Mouse (Mus musculus): Measurements from ENCODE around the gene Taok1.

Gene Taok1

DNA sequence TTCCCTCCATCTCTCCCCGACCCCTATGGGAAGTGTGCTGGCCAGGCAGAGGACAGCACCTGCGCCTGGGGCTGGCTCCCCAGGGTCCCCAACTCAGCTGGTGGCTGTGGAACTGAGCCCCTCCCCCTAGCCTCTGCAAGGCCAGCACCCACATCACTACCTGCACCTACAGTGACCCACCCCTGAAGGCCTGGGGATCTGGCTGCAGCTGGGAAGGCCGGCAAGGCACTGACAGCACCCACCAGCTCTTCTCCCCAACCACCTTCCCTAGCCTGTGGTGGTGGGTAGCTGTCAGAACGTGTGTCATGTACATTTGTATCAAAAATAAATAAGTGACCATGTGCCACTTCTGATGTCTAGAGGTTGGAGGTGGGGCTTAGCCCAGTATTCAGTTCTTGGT is 100.2 kb downstream of the Taok1 start:
- DNase-seq, result no peak

GRCm38 (mm10) chr11:77506941-77507340 is 100.7 kb downstream of the Taok1 start:
- no peak for DNase-seq

DNA sequence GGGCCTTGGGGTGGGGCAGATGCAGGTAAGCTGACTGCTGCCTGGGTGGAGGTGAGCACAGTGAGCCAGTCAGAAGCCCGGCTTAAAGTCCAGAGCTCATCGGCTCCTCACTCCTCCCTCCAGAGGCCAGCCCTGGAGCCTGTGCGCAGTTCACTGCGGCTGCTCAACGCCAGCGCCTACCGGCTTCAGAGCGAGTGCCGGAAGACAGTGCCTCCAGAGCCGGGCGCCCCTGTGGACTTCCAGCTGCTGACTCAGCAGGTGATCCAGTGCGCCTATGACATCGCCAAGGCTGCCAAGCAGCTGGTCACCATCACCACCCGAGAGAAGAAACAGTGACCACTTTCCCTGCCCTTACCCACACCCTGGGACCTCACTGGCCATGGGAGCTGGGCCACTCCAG is 101.3 kb downstream of the Taok1 start:
- peak; percentile 82 to 86 for DNase-seq

DNA sequence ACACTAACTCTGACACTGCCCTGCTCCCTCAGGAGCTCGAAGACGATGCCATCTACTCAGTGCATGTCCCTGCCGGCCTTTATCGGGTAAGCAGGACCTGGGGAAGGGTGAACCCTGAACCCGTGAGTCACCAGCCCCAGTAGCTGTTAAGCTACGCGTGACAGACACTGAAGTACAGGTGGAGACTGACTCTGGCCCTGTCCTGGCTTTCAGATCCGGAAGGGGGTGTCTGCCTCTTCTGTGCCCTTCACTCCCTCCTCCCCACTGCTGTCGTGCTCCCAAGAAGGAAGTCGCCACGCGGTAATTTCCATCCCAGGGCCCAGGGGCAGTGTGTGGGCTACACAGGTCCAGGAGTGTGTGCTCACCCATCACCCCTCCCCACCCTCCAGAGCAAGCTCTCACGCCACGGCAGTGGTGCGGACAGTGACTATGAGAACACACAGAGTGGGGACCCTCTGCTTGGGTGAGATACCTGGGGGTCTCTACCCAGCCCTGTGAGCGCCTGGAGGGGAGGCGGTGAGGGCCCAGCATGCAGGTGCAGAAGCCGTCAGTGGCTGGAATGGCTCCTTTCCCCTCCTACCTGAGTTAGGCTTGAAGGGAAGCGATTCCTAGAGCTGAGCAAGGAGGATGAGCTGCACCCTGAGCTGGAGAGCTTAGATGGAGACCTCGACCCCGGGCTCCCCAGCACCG is 102.2 kb downstream of the Taok1 start:
- no peak for DNase-seq

- DNase-seq, result no peak
Measured at GRCm38 (mm10) chr11:77504377-77504776, 103.2 kb downstream of the Taok1 start.

GRCm38 (mm10) chr11:77503511-77503910 is 104.1 kb downstream of the Taok1 start:
- no peak for DNase-seq

DNA sequence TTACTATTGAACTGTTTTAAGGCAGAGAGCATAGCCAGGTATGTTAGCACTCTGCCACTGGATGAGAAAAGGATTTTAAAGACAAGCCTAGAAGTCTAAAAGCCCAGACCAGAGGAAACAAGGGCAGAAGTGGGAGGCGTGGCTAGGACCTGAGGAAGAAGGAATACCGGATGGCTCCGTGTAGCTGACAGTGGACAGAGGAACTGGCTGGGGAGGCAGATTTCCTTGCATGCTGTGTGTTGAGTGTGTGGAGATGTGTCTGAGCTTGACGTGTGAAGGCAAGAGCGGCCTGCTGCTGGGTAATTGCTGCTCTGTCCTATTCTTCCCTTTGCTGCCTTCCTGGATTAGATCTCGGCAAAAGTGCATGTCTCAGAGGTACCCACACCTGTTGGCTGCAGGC is 105.1 kb downstream of the Taok1 start:
- no peak for DNase-seq

DNA sequence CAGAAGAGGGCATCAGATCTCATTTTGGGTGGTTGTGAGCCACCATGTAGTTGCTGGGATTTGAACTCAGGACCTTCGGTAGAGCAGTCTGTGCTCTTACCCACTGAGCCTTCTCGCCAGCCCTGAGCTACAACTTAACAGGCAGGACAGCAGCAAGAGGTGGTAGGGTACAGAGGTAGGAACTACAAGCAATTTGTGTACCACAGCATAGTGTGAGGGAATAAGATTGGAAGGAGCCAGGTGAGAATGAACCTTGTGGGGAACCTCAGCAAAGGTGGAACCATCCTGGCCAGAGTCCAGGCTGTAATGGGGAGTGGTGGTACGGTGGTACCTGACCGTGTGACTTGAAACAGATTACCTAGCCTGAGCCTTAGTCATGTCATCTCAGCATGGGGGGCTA is 105.6 kb downstream of the Taok1 start:
- no peak for DNase-seq

DNA sequence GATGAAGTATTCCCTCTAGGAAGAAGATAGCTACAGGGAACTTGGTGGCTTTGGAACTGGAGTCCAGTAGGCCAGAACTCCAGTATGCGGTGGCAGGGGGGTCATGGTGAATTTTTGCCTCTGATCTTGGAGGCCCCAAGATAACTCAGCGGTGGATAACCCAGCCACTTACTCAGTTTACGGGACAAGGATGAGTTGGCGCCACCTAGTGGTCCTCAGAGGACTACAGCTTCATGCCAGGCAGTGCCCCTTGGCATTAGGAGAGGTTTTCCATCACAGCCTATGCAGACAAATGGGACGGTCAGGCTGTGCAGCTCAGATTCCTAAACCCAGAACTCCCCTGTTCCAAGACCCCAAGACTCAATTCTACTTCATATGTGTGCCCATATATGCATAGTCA is 106.2 kb downstream of the Taok1 start:
- DNase-seq, result peak; percentile 80 to 89

DNA sequence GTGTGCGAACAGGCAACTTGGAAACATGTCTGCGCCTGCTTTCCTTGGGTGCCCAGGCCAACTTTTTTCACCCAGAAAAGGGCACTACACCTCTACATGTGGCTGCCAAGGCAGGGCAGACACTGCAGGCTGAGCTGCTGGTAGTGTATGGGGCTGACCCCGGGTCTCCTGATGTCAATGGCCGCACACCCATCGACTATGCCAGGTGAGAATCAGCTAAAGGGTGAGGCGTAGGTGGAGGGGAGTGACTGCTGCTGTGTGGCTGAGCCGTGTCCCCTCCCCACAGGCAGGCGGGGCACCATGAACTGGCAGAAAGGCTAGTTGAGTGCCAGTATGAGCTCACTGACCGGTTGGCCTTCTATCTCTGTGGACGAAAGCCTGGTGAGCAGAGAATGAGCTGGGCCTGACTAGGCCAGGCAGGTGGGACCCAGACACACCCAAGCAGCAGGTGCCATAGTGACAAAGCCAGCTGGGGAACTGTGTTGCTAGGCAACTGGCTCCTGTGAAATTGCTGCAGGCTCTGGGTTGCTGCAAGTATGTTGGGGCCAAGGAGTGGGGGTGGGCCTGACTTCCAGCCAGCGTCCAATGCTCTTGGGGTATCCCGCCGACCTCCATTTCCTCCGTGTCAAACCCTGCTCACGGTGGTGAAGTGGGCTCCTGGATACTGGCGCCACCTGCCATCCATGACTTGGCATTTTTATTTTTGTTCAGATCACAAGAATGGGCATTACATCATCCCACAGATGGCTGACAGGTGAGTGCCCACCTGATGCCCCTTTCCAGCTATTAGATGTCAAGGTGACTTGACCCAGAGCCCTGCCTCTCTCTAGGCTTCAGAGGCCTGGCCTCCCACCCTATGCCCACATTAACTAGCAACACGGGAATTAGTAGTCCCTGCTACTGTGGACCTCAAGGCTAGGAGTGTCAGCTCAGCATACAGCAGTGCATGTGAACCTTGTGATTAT is 107.0 kb downstream of the Taok1 start:
- DNase-seq, result no peak

DNA sequence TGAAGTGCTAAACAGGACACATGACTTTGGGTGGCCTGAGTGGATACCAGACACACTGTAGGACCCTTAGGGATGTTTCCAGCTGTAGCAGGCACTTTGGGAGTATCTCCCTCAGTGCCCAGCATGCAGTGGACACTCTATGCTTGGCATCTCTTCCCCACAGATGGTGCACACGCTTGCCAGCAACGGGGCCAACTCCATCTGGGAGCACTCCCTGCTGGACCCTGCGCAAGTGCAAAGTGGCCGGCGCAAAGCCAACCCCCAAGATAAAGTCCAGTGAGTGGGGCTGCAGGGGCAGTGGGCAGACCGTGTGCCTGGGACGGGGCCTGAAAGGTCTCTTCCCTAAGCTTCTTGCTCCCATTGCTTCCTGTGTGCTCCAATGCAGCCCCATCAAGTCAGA is 108.3 kb downstream of the Taok1 start:
- DNase-seq, result no peak

DNA sequence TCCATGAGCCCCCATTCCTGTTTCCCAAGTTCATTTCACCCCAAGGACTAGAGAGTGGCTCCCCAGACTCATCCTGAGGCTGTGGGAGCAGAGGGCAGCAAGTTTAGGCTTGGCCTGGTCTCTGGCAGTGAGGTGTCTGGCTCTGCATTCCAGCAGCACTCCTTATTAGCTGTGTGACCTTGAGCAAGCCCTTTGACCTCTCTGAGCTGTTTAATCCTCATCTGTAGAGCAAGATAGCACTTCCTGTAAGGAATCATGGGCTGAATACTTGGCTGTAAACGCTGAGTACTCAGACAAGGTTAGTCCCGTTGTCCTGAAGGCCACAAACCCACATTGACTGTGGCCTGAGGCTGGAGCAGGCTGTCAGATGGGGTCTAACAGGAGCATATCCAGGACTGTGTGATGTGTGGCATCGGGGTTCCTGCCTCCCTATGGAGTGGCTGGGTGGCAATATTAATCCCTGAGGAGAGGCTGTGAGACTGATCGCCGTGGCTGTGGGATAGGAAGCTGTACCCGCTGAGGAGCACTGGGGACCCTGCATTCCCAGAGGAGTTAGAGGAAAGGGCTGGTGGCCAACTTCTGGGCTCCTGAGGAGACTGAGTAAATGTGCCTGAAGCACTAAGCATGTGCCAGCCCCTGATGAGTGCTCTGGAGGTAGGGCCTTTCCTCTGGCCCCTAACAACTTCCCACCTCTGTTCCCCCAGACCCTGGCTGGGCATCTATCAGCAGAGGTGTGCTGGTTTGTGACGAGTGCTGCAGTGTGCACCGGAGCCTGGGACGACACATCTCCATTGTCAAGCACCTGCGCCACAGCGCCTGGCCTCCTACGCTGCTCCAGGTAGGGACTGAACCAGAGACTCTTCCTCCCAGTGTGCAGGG is 109.1 kb downstream of the Taok1 start:
- no peak for DNase-seq

GRCm38 (mm10) chr11:77497851-77498250 is 109.8 kb downstream of the Taok1 start:
- peak; percentile 63 to 70 for DNase-seq

DNA sequence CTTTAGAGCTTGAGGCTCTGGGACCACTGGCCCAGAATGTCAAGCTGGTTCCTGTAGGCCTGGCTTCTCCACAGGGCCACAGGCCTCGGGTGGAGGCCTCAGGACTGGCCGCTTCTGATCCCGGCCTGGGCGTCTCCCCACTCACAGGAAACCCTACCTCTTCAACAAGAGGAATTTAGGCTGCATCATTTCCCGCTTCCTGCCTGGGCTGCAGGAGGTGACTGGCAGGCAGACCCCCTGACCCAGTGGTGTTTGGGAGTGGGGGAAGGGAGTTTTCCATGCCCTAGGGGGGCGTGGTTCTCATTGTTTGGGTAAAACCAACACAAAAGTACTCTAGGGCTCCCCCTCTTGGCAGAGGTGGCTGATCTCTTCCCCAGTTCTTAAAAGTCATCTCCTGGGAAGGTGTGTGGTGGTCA is 110.3 kb downstream of the Taok1 start:
- DNase-seq, result peak; percentile 86 to 89

- DNase-seq, result no peak
Measured at GRCm38 (mm10) chr11:77495507-77495906, 112.1 kb downstream of the Taok1 start.

DNA sequence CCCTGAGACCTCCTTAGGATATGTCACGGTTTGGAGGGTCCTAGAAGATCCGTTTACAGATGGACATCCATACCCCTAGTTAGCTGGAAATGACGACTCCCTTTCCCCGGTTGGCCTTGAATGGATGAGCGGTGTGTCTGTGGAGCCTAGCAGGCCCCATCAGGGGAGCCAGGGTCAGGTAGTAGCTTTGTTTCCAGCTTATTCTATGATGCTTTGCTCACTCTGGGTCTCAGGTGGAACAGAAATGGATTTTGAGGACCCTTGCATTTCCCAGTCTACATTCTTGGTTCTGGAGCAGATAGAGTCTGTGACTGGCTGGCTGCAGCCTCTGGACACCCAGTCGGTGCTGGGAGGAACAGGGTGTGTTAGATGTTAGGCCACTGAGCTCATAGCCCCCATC is 112.8 kb downstream of the Taok1 start:
- DNase-seq, result no peak

- DNase-seq, result no peak
Measured at GRCm38 (mm10) chr11:77494344-77494676, 113.3 kb downstream of the Taok1 start.

DNA sequence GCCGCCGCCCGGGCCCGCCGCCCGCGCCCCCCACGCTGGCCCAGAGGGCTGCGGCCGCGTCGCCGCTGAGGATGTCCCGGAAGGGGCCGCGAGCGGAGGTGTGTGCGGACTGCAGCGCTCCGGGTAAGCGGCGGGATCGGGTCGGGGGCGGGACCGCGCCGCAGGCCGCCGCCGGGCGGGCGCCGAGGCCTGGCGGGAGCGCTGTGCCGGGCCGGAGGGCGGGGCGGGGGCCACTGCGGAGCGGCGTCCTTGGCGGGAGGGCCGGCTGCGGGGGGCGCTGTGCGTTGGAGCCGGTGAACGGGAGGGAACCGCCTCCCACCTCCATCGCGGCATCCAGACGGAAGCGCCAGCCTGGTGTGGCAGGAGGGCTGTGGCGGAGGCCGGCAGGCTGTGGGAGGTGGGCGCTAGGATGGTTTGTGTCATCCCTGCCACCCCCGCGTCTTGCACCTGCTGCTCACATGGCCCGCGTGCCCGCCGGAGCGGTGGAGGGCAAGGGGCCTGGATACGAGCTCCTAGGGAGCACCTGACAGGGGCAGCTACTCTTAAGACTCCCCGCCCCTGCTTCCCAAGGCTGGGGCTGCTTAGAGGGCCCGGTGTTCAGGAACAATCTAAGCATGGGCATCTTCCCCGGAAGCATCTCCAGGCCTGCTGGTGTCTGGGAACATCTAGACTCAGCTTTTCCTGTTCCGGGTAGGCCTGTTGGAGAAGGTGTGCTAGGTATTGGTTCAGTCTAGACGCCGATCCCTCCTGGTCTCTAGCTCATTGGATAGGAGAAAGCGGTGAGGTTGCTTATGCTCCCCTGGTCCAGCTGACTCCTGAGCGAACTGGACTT is 113.9 kb downstream of the Taok1 start, which contains the start of gene Git1:
TSS of gene Git1 (plus strand) at position 51 of the 832 bp plus-strand sequence.
- DNase-seq, result peak in 1 of 2 experiments; percentile 76

- DNase-seq, result peak; percentile 96 to 98
Measured at GRCm38 (mm10) chr11:77492911-77493332, 114.7 kb downstream of the Taok1 start.

- peak in 1 of 2 experiments; percentile 58 for DNase-seq
Measured at GRCm38 (mm10) chr11:77492311-77492871, 115.2 kb downstream of the Taok1 start.

DNA sequence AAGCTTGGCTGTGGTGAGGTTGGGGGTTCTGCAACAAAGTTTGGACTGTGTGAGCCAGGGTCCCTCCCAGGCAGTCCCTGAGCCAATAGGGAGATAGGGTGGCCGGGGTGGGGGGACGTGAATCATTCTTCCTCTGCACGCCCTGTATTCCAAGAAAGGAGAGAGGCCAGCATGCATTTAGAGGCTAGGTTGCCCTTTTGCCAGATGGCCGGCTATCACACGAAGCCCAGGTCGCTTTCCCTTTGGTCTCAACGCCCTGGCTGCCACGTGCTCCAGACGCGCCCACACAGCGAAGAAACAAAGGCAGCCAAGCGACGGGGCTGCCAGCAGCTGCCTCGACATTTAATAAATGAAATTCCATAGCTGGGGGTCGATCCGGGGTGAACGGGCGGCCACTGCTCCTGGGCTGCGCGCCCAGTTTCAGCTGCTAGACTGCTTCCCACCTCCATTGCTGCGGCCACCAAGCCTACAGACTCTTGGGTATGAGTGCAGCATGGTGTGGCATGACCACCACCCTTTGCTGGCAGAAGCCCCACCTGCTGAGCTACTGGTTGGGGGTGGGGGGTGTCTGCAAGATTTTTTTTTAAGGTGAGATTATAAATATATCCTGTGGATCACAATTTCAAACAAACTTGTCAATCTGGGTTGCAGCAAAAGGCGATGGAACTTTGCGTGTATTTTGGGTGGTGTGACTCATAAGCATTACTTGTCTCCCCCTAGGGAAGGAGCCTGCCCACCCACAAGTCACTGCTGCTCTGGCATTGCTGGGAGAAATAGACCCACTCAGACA is 115.9 kb downstream of the Taok1 start:
- DNase-seq, result peak in 1 of 2 experiments; percentile 67
